Mouse (Mus musculus) 3T3-L1 (cell line): ENCODE measurements around the gene 1700023F06Rik.
"Not testable (repeated sequence)": the region's sequence is repeated elsewhere in the genome, so short reads cannot be mapped to it uniquely, and the experiment has no call there.

Experiments
- DNase-seq: peaks from one replicate; pipeline ENCODE4 v3.0.0-alpha.2; 2015; ENCODE audit warnings: low read depth, low spot score

Gene 1700023F06Rik

GRCm38 (mm10) chr11:103223444-103223843, 15.1 kb upstream of the 1700023F06Rik start:
- no peak for DNase-seq

- not testable (repeated sequence) for DNase-seq
Observed at GRCm38 (mm10) chr11:103222718-103223117, 14.4 kb upstream of the 1700023F06Rik start.

- DNase-seq, result no peak
Observed at GRCm38 (mm10) chr11:103221437-103221836, 13.1 kb upstream of the 1700023F06Rik start.

- no peak for DNase-seq
Observed at GRCm38 (mm10) chr11:103219995-103220394, 11.6 kb upstream of the 1700023F06Rik start.

GRCm38 (mm10) chr11:103219259-103219658, 10.9 kb upstream of the 1700023F06Rik start:
- DNase-seq, result no peak

- DNase-seq, result no peak
Observed at GRCm38 (mm10) chr11:103218517-103218901, 10.2 kb upstream of the 1700023F06Rik start.

GRCm38 (mm10) chr11:103217790-103218516, 9.6 kb upstream of the 1700023F06Rik start, which contains the start of gene Spata32:
Gene Spata32, minus strand, starts transcription at chr11:103218432.
- no peak for DNase-seq

GRCm38 (mm10) chr11:103215355-103215754, 7.0 kb upstream of the 1700023F06Rik start:
- no peak for DNase-seq

- DNase-seq, result no peak
Observed at GRCm38 (mm10) chr11:103213712-103214111, 5.4 kb upstream of the 1700023F06Rik start.

- no peak for DNase-seq
Observed at GRCm38 (mm10) chr11:103210291-103210690, 1.9 kb upstream of the 1700023F06Rik start.

- DNase-seq, result no peak
Observed at GRCm38 (mm10) chr11:103206203-103206602, 2.2 kb downstream of the 1700023F06Rik start.

- no peak for DNase-seq
Observed at GRCm38 (mm10) chr11:103202376-103202775, 6.0 kb downstream of the 1700023F06Rik start.

GRCm38 (mm10) chr11:103201664-103202063, 6.7 kb downstream of the 1700023F06Rik start:
- DNase-seq, result peak; percentile 90

GRCm38 (mm10) chr11:103198911-103199803, 9.2 kb downstream of the 1700023F06Rik start:
- no peak for DNase-seq

GRCm38 (mm10) chr11:103198339-103198738, 10.0 kb downstream of the 1700023F06Rik start:
- no peak for DNase-seq

- DNase-seq, result no peak
Observed at GRCm38 (mm10) chr11:103197340-103197739, 11.0 kb downstream of the 1700023F06Rik start.

- no peak for DNase-seq
Observed at GRCm38 (mm10) chr11:103195656-103196055, 12.7 kb downstream of the 1700023F06Rik start.

- no peak for DNase-seq
Observed at GRCm38 (mm10) chr11:103195236-103195635, 13.1 kb downstream of the 1700023F06Rik start.

GRCm38 (mm10) chr11:103193825-103194168, 14.6 kb downstream of the 1700023F06Rik start:
- no peak for DNase-seq

GRCm38 (mm10) chr11:103192956-103193824, 15.2 kb downstream of the 1700023F06Rik start:
- DNase-seq, result no peak

GRCm38 (mm10) chr11:103192230-103192955, 16.0 kb downstream of the 1700023F06Rik start:
- no peak for DNase-seq
